Mouse (Mus musculus) liver, postnatal 0 days (tissue): ENCODE data around the gene Nrxn1. TPM values are rescaled to one million over a fixed set of nuclear protein-coding genes. Genes with fewer than 3 reads are reported as not detected.
A peak's percentile ranks its signal among the peaks of the same experiment; 100 is the strongest.

ENCODE experiments used
- ATAC-seq: fragments of 200-750 bp; cut with Nextera tagmentation; 2 replicates; pipeline ENCODE4 v1.8.0; 2017; ENCODE audit warnings: mild to moderate bottlenecking, moderate library complexity
- DNase-seq: peaks from one replicate; pipeline ENCODE4 v3.0.0-alpha.2; 2016
- H3K27ac ChIP-seq: fragments of 300-500 bp; sonication (generic); 2 replicates; pipeline ENCODE4 v1.5.1; 2014; ENCODE audit warnings: antibody characterized with exemption, moderate library complexity, mild to moderate bottlenecking, low read depth
- H3K27me3 ChIP-seq: fragments of 300-500 bp; sonication (generic); 2 replicates; pipeline ENCODE4 v1.6.1; 2014; ENCODE audit warnings: low read length, control low read depth, mixed read lengths; ENCODE audit not compliant: insufficient read depth
- H3K36me3 ChIP-seq: fragments of 300-500 bp; sonication (generic); replicated peaks from 2 replicates; pipeline ENCODE4 v1.6.1; 2014; ENCODE audit warnings: mild to moderate bottlenecking, control low read depth, low read length, moderate library complexity, mixed read lengths; ENCODE audit not compliant: insufficient read depth
- H3K4me1 ChIP-seq: fragments of 300-500 bp; sonication (generic); 2 replicates; pipeline ENCODE4 v1.6.1; 2014; ENCODE audit warnings: antibody characterized with exemption, mild to moderate bottlenecking, control low read depth; ENCODE audit not compliant: insufficient read depth
- H3K4me2 ChIP-seq: fragments of 300-500 bp; sonication (generic); 2 replicates; pipeline ENCODE4 v1.6.1; 2014; ENCODE audit warnings: low read depth, mild to moderate bottlenecking, low read length, moderate library complexity, mixed read lengths
- H3K4me3 ChIP-seq: fragments of 300-500 bp; sonication (generic); 2 replicates; pipeline ENCODE4 v1.5.1; 2014; ENCODE audit warnings: low read depth, low read length
- H3K9ac ChIP-seq: fragments of 300-500 bp; sonication (generic); replicated peaks from 2 replicates; pipeline ENCODE4 v1.6.1; 2014; ENCODE audit warnings: mild to moderate bottlenecking, moderate library complexity
- H3K9me3 ChIP-seq: fragments of 300-500 bp; sonication (generic); 2 replicates; pipeline ENCODE4 v1.6.1; 2016; ENCODE audit warnings: mild to moderate bottlenecking, control low read depth, low read length, mixed read lengths
- CTCF ChIP-seq: sonication (generic); IDR thresholded peaks from 2 replicates; pipeline ENCODE4 v1.5.1; 2016; ENCODE audit warnings: antibody characterized with exemption, low read depth
- EP300 ChIP-seq: IDR thresholded peaks from 2 replicates; pipeline ENCODE4 v1.6.1; 2016; ENCODE audit warnings: antibody characterized with exemption, low read depth, mild to moderate bottlenecking
- WGBS: fragments of 180-500 bp; shearing (Covaris S2); extraction: QIAGEN DNeasy Blood & Tissue Kit; methylation state at CpG from one replicate; pipeline ENCODE4 v1.1.7; 2014; ENCODE audit not compliant: insufficient replicate concordance; 5-methylcytosine and 5-hydroxymethylcytosine counted together
- polyA plus RNA-seq: library from polyadenylated mRNA; unstranded; fragments of >200 nt; fragmentation: Nextera tagmentation; extraction: Ambion mirVana; gene quantifications from 2 replicates; pipeline ENCODE4 v1.2.1, GENCODE M21; 2015

Nrxn1 gene
- polyA plus RNA-seq, 1 experiment from 2014 or later: 0.41 TPM

DNA sequence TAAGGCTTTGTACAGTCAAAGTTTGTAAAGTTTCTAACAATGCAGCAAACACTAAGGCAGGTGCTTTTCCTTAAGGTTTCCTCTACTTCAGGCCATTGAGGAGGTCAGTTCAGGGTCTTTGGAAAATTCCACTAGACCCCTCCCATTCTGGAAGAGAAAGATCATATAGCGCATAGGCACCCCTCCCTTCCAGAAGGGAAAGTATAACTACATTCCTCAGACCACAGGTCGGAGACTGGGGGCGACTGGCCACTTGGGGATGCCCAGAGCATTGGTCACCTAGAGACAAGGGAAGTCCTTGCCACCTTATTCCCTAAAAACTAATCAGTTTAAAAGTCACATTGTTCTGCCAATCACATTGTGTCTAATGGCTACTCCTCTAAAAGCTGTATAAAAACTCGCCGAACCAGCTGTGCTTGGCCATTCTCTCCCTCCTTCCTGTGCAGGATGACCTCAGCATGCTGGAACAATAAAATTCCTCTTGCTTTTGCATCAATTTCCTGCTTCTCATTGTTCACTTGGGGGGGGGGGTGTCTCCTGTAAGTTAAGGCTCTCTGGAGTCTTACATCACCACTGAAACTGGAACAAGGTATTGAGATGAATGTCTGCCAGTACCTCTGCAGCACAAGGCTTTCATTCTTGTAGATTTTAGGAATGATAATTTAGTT is 305.6 kb downstream of the Nrxn1 start:
- no peaks in the 10 kb centered on the region for H3K9me3 ChIP-seq
- no peak overlapping the region for H3K4me3 ChIP-seq
- H3K27ac ChIP-seq: no peak overlapping the region
- H3K4me2 ChIP-seq: no peak overlapping the region
- H3K9ac ChIP-seq: no peak overlapping the region
- no peak for ATAC-seq
- H3K27me3 ChIP-seq: no peaks in the 10 kb centered on the region
- no peak for DNase-seq
- H3K36me3 ChIP-seq: no peaks in the 10 kb centered on the region
- H3K4me1 ChIP-seq: no peaks in the 10 kb centered on the region
- TF ChIP-seq CTCF: no peak
- TF ChIP-seq EP300: no peak
- 70% methylated on average over 5 of the region's 5 CpGs for WGBS

- no peaks in the 10 kb centered on the region for H3K9me3 ChIP-seq
- H3K9ac ChIP-seq: no peak overlapping the region
- DNase-seq: no peak
- WGBS: 73% methylated on average over 1 of the region's 1 CpGs
- no peaks in the 10 kb centered on the region for H3K4me1 ChIP-seq
- TF ChIP-seq EP300 (no peak), CTCF (no peak)
- H3K4me2 ChIP-seq: no peak overlapping the region
- no peaks in the 10 kb centered on the region for H3K36me3 ChIP-seq
- H3K27ac ChIP-seq: no peak overlapping the region
- no peak overlapping the region for H3K4me3 ChIP-seq
- no peaks in the 10 kb centered on the region for H3K27me3 ChIP-seq
- no peak for ATAC-seq
Observed at GRCm38 (mm10) chr17:90780481-90780880, 312.4 kb downstream of the Nrxn1 start.

GRCm38 (mm10) chr17:90775397-90775796 is 317.5 kb downstream of the Nrxn1 start:
- 82% methylated on average over 3 of the region's 3 CpGs for WGBS
- H3K4me1 ChIP-seq: no peaks in the 10 kb centered on the region
- no peak overlapping the region for H3K4me3 ChIP-seq
- H3K4me2 ChIP-seq: no peak overlapping the region
- TF ChIP-seq EP300 (no peak), CTCF (no peak)
- no peak overlapping the region for H3K27ac ChIP-seq
- H3K27me3 ChIP-seq: no peaks in the 10 kb centered on the region
- H3K9ac ChIP-seq: no peak overlapping the region
- H3K9me3 ChIP-seq: no peaks in the 10 kb centered on the region
- no peaks in the 10 kb centered on the region for H3K36me3 ChIP-seq
- no peak for ATAC-seq
- DNase-seq: no peak

DNA sequence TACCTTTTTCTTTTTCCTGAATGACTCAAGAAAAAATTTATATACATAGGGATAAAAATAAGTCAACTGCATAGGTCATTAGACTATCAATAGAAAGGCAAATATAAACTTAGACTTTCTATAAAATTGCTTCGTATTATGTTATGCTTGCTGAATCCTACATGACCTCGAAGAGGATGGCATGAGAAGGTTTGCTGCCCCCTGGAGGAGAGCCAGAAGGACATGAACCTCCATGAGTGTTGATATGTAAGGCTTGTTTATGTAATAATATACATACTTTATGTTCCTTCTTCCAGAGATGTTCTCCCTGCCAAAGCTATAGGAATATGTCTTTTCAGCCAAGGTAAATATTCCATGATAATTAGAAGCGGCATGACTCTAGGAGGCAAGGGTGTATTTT is 319.6 kb downstream of the Nrxn1 start:
- TF ChIP-seq CTCF (peak; percentile 20; the same call in 1 of the 2 replicates), EP300 (no peak)
- H3K4me1 ChIP-seq: no peaks in the 10 kb centered on the region
- no peak overlapping the region for H3K9ac ChIP-seq
- no peak for ATAC-seq
- no peaks in the 10 kb centered on the region for H3K9me3 ChIP-seq
- H3K27ac ChIP-seq: no peak overlapping the region
- H3K36me3 ChIP-seq: no peaks in the 10 kb centered on the region
- H3K4me2 ChIP-seq: no peak overlapping the region
- no peaks in the 10 kb centered on the region for H3K27me3 ChIP-seq
- H3K4me3 ChIP-seq: no peak overlapping the region
- WGBS: 66% methylated on average over 3 of the region's 3 CpGs
- DNase-seq: no peak

DNA sequence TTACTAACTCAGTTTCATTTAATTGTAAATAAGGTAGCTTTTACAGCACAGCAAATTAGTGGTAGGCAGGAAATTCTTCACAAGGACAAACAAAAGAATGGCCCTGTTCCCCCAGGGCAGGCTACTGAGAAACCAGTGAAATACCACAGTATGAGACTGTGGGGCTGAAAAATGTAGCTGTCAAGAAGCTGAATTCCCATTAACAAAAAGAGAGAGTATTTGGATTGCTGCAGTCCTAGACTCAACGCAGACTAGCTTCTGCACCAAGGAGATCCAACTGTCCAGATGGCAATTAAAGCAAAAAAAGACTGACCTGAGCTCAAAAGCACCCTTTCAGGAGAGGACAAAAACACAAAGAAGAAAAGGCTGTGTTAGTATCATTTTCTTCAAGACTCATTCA is 324.7 kb downstream of the Nrxn1 start:
- Histone ChIP-seq H3K9me3 (no peaks in the 10 kb centered on the region), H3K27me3 (no peaks in the 10 kb centered on the region), H3K36me3 (no peaks in the 10 kb centered on the region), H3K4me1 (no peaks in the 10 kb centered on the region), H3K9ac (no peak overlapping the region), H3K4me3 (no peak overlapping the region), H3K4me2 (no peak overlapping the region), H3K27ac (no peak overlapping the region)
- ATAC-seq (no peak), DNase-seq (no peak)
- WGBS: 50% methylated on average over 1 of the region's 1 CpGs
- TF ChIP-seq EP300 (no peak), CTCF (no peak)

DNA sequence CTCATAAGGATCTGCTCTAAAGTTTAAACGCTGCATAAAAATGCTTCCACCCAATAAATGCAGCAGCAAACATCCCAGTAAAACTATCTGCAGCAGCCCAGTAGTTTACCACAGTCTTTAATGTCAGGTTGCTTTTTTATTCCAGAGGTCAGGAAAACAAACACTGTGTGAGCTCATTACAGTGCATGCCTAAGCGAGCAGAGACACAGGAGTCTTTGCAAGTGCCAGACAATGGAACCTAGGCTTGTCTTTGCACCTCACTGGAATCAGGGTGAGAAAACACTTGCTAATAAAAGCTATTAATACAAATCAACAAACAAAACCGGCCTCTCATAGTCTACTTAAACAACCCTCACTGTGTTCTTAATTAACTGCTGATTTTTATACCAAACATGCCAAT is 365.7 kb downstream of the Nrxn1 start:
- no peaks in the 10 kb centered on the region for H3K36me3 ChIP-seq
- no peaks in the 10 kb centered on the region for H3K27me3 ChIP-seq
- no peak overlapping the region for H3K4me2 ChIP-seq
- no peak overlapping the region for H3K4me3 ChIP-seq
- DNase-seq (no peak), ATAC-seq (no peak)
- no peaks in the 10 kb centered on the region for H3K9me3 ChIP-seq
- no peaks in the 10 kb centered on the region for H3K4me1 ChIP-seq
- no peak overlapping the region for H3K27ac ChIP-seq
- WGBS: 49% methylated on average over 3 of the region's 3 CpGs
- TF ChIP-seq CTCF: no peak
- no peak for TF ChIP-seq EP300
- no peak overlapping the region for H3K9ac ChIP-seq
